Mouse (Mus musculus) liver, postnatal 0 days (tissue): ENCODE data around the gene Gse1. TPM values are rescaled to one million over a fixed set of nuclear protein-coding genes. Genes with fewer than 3 reads are reported as not detected.

Source experiments
- ATAC-seq: fragments of 200-750 bp; cut with Nextera tagmentation; 2 replicates; pipeline ENCODE4 v1.8.0; 2017; ENCODE audit warnings: mild to moderate bottlenecking, moderate library complexity
- DNase-seq: peaks from one replicate; pipeline ENCODE4 v3.0.0-alpha.2; 2016
- H3K27ac ChIP-seq: fragments of 300-500 bp; sonication (generic); 2 replicates; pipeline ENCODE4 v1.5.1; 2014; ENCODE audit warnings: antibody characterized with exemption, moderate library complexity, mild to moderate bottlenecking, low read depth
- H3K27me3 ChIP-seq: fragments of 300-500 bp; sonication (generic); 2 replicates; pipeline ENCODE4 v1.6.1; 2014; ENCODE audit warnings: low read length, control low read depth, mixed read lengths; ENCODE audit not compliant: insufficient read depth
- H3K36me3 ChIP-seq: fragments of 300-500 bp; sonication (generic); replicated peaks from 2 replicates; pipeline ENCODE4 v1.6.1; 2014; ENCODE audit warnings: mild to moderate bottlenecking, control low read depth, low read length, moderate library complexity, mixed read lengths; ENCODE audit not compliant: insufficient read depth
- H3K4me1 ChIP-seq: fragments of 300-500 bp; sonication (generic); 2 replicates; pipeline ENCODE4 v1.6.1; 2014; ENCODE audit warnings: antibody characterized with exemption, mild to moderate bottlenecking, control low read depth; ENCODE audit not compliant: insufficient read depth
- H3K4me2 ChIP-seq: fragments of 300-500 bp; sonication (generic); 2 replicates; pipeline ENCODE4 v1.6.1; 2014; ENCODE audit warnings: low read depth, mild to moderate bottlenecking, low read length, moderate library complexity, mixed read lengths
- H3K4me3 ChIP-seq: fragments of 300-500 bp; sonication (generic); 2 replicates; pipeline ENCODE4 v1.5.1; 2014; ENCODE audit warnings: low read depth, low read length
- H3K9ac ChIP-seq: fragments of 300-500 bp; sonication (generic); replicated peaks from 2 replicates; pipeline ENCODE4 v1.6.1; 2014; ENCODE audit warnings: mild to moderate bottlenecking, moderate library complexity
- H3K9me3 ChIP-seq: fragments of 300-500 bp; sonication (generic); 2 replicates; pipeline ENCODE4 v1.6.1; 2016; ENCODE audit warnings: mild to moderate bottlenecking, control low read depth, low read length, mixed read lengths
- CTCF ChIP-seq: sonication (generic); IDR thresholded peaks from 2 replicates; pipeline ENCODE4 v1.5.1; 2016; ENCODE audit warnings: antibody characterized with exemption, low read depth
- EP300 ChIP-seq: IDR thresholded peaks from 2 replicates; pipeline ENCODE4 v1.6.1; 2016; ENCODE audit warnings: antibody characterized with exemption, low read depth, mild to moderate bottlenecking
- WGBS: fragments of 180-500 bp; shearing (Covaris S2); extraction: QIAGEN DNeasy Blood & Tissue Kit; methylation state at CpG from one replicate; pipeline ENCODE4 v1.1.7; 2014; ENCODE audit not compliant: insufficient replicate concordance; 5-methylcytosine and 5-hydroxymethylcytosine counted together
- polyA plus RNA-seq: library from polyadenylated mRNA; unstranded; fragments of >200 nt; fragmentation: Nextera tagmentation; extraction: Ambion mirVana; gene quantifications from 2 replicates; pipeline ENCODE4 v1.2.1, GENCODE M21; 2015

The Gse1 gene
- polyA plus RNA-seq, 1 experiment from 2014 or later, result 7.7 TPM

DNA sequence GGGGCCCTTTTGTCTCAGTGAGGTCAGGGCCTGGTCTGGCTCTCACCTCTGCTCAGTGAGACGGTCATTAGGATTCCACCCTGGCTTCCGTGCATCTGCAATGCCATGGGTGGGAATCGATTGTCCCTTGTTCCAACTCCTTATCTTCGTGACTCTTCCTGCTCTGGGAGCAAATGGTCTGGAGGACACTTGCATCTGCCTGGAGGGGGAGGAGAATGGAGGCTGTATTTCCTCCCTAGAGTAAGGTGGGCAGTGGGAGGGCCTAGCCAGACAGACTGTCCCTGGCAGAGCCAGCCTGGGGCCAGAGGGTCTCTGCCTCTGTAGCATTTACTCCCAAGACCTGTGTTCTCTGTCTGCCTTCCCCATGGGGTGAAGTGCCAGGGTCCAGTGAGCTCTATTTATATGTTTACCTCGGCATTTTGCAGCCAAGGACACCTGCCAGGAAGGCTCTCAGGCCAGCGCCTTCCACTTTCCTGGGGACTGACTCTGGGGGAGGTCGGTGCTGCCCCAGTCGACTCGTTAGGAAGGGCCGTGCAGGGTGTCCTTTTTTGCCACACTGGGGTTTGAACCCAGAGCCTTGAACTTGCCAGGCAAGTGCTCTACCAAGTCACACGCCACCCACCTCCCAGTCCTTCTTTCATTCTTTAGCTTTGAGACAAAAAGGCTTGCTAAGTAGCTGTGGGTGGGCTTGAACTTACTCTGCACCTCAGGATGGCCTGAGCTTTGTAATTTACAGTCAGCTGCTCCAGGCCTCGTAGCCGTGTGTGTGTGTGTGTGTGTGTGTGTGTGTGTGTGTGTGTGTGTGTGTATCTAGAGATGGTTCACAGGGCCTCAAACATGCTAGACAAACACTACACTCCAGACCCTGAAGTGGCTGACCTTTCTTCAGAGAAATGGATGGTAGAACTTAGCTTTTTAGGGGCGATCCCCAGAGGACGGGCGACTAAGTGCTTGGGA, 265.5 kb downstream of the Gse1 start:
- WGBS, result 54% methylated on average over 16 of the region's 16 CpGs
- no peak overlapping the region for H3K4me3 ChIP-seq
- H3K4me1 ChIP-seq, result peaks cover 89% of the 10 kb centered on the region
- H3K27me3 ChIP-seq, result no peaks in the 10 kb centered on the region
- ATAC-seq (no peak), DNase-seq (no peak)
- H3K9ac ChIP-seq, result peak overlapping the region; percentile 0; the same call in 1 of the 2 replicates
- TF ChIP-seq EP300 (no peak), CTCF (no peak)
- H3K27ac ChIP-seq, result peak overlapping the region; percentile 97
- peak overlapping the region; percentile 93 for H3K4me2 ChIP-seq
- no peaks in the 10 kb centered on the region for H3K36me3 ChIP-seq
- H3K9me3 ChIP-seq, result no peaks in the 10 kb centered on the region

DNA sequence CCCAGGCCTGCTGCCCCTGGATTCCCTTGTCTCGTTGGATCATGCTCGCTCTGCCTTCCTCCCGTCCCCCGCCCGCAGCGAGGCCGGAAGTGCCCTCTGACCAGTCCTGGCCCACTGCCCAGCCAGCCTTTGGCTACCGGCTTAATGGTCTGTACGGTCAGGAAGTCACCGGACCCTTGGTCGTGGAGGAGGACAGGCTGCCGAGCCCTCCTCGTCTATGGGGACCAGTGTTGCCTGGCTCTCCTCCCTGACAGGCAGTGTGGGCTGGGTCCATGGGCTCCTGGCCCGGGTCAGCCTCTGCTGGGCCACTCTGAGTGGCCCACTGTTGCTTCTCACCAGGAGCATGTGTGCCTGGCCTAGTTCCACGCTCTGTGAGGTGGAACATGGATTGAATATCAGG, 266.6 kb downstream of the Gse1 start:
- TF ChIP-seq EP300, result no peak
- TF ChIP-seq CTCF, result no peak

DNA sequence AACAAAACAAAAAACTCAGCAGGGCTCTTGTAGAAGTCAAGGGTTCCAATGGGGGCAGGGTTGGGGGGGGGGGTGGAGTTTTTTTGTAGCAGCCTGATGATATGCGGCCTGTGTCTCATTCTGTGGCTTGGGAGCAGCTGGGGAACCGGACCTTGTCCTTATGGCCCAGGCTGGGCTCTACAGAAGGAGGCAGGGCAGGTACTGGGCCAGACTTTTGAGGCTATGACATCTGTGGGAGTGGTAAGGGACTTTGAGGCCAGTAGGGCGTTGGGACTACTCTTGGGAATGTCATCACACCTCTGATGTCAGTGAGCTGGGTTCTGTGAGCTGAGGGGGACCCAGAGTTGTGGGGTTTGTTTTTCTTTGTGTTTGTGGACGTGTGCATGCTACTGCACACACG, 267.2 kb downstream of the Gse1 start:
- H3K9me3 ChIP-seq, result no peaks in the 10 kb centered on the region
- TF ChIP-seq EP300 (no peak), CTCF (no peak)
- H3K9ac ChIP-seq, result peak overlapping the region; percentile 0; the same call in 1 of the 2 replicates
- no peaks in the 10 kb centered on the region for H3K27me3 ChIP-seq
- WGBS, result 49% methylated on average over 5 of the region's 5 CpGs
- no peak for DNase-seq
- ATAC-seq, result peak; percentile 17; the same call in 1 of the 2 replicates
- H3K36me3 ChIP-seq, result no peaks in the 10 kb centered on the region
- no peak overlapping the region for H3K4me3 ChIP-seq
- H3K4me1 ChIP-seq, result peaks cover 95% of the 10 kb centered on the region
- peak overlapping the region; percentile 97 for H3K27ac ChIP-seq
- no peak overlapping the region for H3K4me2 ChIP-seq

More for the DNA sequence above, 266.6 kb downstream of the Gse1 start:
- Histone ChIP-seq H3K9me3 (no peaks in the 10 kb centered on the region), H3K36me3 (no peaks in the 10 kb centered on the region), H3K4me1 (peaks cover 96% of the 10 kb centered on the region), H3K4me2 (peak overlapping the region; percentile 50), H3K27ac (peak overlapping the region; percentile 97), H3K27me3 (no peaks in the 10 kb centered on the region), H3K9ac (peak overlapping the region; percentile 61), H3K4me3 (no peak overlapping the region)
- DNase-seq (peak; percentile 88), ATAC-seq (peak; percentile 40)
- 38% methylated on average over 15 of the region's 15 CpGs for WGBS

DNA sequence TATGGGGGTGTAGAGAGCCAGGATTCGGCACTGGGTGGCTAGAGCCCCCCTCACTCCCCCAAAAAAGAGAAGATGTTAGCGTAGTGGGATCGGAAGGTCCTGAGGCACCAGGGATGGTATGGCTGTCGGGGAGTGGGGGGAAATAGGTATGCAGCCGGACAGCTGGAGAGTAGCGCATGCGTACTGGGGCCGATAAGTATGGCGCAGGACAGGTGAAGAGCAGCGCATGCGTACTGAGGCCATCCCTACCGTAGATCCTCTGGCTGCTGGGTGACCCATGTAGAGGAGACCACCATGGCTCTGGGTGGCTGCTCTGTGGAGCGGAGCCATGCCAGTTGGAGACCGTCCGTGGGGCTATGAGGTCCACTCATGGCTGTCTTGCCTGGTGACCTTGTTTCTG, 268.2 kb downstream of the Gse1 start:
- 93% methylated on average over 15 of the region's 15 CpGs for WGBS
- H3K27ac ChIP-seq, result no peak overlapping the region
- peaks cover 95% of the 10 kb centered on the region for H3K4me1 ChIP-seq
- no peaks in the 10 kb centered on the region for H3K27me3 ChIP-seq
- ATAC-seq (no peak), DNase-seq (no peak)
- no peak overlapping the region for H3K4me3 ChIP-seq
- H3K36me3 ChIP-seq, result no peaks in the 10 kb centered on the region
- no peaks in the 10 kb centered on the region for H3K9me3 ChIP-seq
- no peak overlapping the region for H3K4me2 ChIP-seq
- TF ChIP-seq CTCF (no peak), EP300 (no peak)
- no peak overlapping the region for H3K9ac ChIP-seq

DNA sequence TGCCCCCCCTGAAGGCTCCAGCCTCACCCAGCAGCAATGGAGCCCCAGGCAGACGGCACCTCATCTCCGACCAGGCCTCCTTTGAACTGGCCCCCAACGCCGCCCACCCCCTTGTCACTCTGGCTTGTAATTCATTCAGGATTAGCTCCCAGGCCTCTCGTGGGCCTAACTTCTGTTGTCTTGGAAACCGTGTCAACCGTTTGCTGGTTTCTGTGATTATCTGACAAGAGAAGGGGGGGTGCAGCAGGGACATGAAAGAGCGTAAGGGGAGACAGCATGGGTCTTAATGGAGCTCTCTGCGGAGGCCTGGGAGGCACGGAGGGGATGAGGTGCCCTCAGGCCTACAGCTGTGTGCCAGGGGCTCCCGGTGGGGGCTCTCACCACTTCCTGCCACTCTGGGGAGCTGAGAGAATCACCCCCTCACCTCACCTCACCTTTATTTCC, 269.3 kb downstream of the Gse1 start:
- no peak overlapping the region for H3K4me3 ChIP-seq
- DNase-seq, result no peak
- 30% methylated on average over 11 of the region's 11 CpGs for WGBS

DNA sequence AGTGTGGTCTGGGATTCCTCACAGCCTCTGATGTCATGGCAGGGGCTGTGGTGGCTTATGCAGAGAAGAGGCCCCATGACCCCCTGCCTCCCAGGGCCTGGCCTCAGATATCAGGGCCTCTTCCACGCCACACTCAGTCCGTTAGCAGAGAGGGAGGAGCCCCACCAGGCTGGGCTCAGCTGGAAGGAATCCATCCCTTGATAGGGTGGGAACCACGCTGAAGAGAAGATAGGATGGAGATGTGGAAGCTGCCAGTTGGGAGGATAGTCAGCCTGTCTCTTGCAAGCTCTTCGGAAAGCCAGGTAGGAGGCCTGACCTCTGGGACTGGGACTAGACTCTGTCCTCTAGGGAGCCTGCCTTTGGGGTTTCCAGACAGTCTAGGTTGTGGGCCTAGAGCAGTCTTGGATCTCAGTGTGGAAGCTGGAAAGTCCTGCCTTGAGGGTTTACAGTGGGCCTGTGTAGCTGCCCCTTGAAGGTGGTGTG, 270.1 kb downstream of the Gse1 start:
- H3K27ac ChIP-seq, result peak overlapping the region; percentile 92
- H3K4me3 ChIP-seq, result peak overlapping the region; percentile 24
- H3K4me2 ChIP-seq, result peak overlapping the region; percentile 75
- H3K9ac ChIP-seq, result peak overlapping the region; percentile 41
- no peaks in the 10 kb centered on the region for H3K9me3 ChIP-seq
- WGBS, result 25% methylated on average over 4 of the region's 4 CpGs
- TF ChIP-seq CTCF (no peak), EP300 (no peak)
- ATAC-seq, result peak; percentile 37
- no peak for DNase-seq
- H3K27me3 ChIP-seq, result no peaks in the 10 kb centered on the region
- peaks cover 89% of the 10 kb centered on the region for H3K4me1 ChIP-seq
- H3K36me3 ChIP-seq, result no peaks in the 10 kb centered on the region

More for the DNA sequence above, 269.3 kb downstream of the Gse1 start:
- H3K27ac ChIP-seq, result peak overlapping the region; percentile 92; the same call in 1 of the 2 replicates
- peak overlapping the region; percentile 41 for H3K9ac ChIP-seq
- TF ChIP-seq EP300, result no peak
- no peak for TF ChIP-seq CTCF
- peak overlapping the region; percentile 75 for H3K4me2 ChIP-seq
- no peak for ATAC-seq
- no peaks in the 10 kb centered on the region for H3K27me3 ChIP-seq
- H3K9me3 ChIP-seq, result no peaks in the 10 kb centered on the region
- H3K4me1 ChIP-seq, result peaks cover 93% of the 10 kb centered on the region
- no peaks in the 10 kb centered on the region for H3K36me3 ChIP-seq
